Mouse (Mus musculus) embryonic facial prominence, embryonic 15.5 days (tissue): ENCODE measurements at regions not wholly inside any gene's neighbourhood (a gene's known extent, or its start where the extent isn't known, plus 50 kb on each side); places are given as distances from the start of the nearest gene placed in this dataset.
A peak's percentile ranks its signal among the peaks of the same experiment; 100 is the strongest.

Source experiments
- ATAC-seq: fragments of 200-750 bp; cut with Nextera tagmentation; 2 replicates; pipeline ENCODE4 v1.8.0; 2017; ENCODE audit warnings: low read depth, moderate TSS enrichment; ENCODE audit not compliant: insufficient number of reproducible peaks, low FRiP score, low TSS enrichment
- H3K27ac ChIP-seq: fragments of 300-500 bp; sonication (generic); replicated peaks from 2 replicates; pipeline ENCODE4 v1.5.1; 2015; ENCODE audit warnings: mild to moderate bottlenecking, inconsistent platforms
- H3K27me3 ChIP-seq: fragments of 300-500 bp; sonication (generic); 2 replicates; pipeline ENCODE4 v1.6.1; 2015; ENCODE audit warnings: inconsistent platforms
- H3K36me3 ChIP-seq: fragments of 300-500 bp; sonication (generic); 2 replicates; pipeline ENCODE4 v1.6.1; 2015; ENCODE audit warnings: mild to moderate bottlenecking, inconsistent platforms
- H3K4me1 ChIP-seq: fragments of 300-500 bp; sonication (generic); 2 replicates; pipeline ENCODE4 v1.6.1; 2015; ENCODE audit warnings: inconsistent platforms
- H3K4me2 ChIP-seq: fragments of 300-500 bp; sonication (generic); replicated peaks from 2 replicates; pipeline ENCODE4 v1.6.1; 2015; ENCODE audit warnings: mild to moderate bottlenecking, inconsistent platforms
- H3K4me3 ChIP-seq: fragments of 300-500 bp; sonication (generic); replicated peaks from 2 replicates; pipeline ENCODE4 v1.5.1; 2015; ENCODE audit warnings: mild to moderate bottlenecking, inconsistent platforms
- H3K9ac ChIP-seq: fragments of 300-500 bp; sonication (generic); 2 replicates; pipeline ENCODE4 v1.6.1; 2015; ENCODE audit warnings: inconsistent platforms
- H3K9me3 ChIP-seq: fragments of 300-500 bp; sonication (generic); replicated peaks from 2 replicates; pipeline ENCODE4 v1.6.1; 2016; ENCODE audit warnings: inconsistent platforms
- WGBS: fragments of 180-500 bp; shearing (Covaris S2); methylation state at CpG from one replicate; pipeline ENCODE4 v1.1.7; 2015; 5-methylcytosine and 5-hydroxymethylcytosine counted together

DNA sequence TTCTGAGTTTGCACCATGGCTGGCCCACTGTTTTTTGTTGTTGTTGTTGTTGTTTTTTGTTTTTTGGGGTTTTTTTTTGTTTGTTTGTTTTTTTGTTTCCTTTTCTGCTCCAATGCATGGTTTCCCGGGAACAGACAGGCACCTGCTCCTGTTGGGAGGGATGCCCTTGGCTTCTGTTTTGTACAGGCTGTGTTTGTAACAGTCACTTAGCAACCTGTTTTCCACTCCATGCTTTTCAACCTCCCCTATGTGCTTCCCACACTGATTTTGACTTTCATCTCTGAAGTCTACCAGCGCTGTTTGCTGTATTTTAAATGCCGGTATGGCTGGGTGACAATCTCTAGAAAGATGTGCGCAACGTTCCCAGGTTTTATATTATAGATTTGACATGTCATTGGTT, 402.6 kb downstream of the Tmem161b start:
- Histone ChIP-seq H3K4me1 (no peaks in the 10 kb centered on the region), H3K9ac (no peak overlapping the region), H3K4me3 (no peak overlapping the region), H3K27me3 (no peaks in the 10 kb centered on the region), H3K4me2 (no peak overlapping the region), H3K27ac (no peak overlapping the region), H3K36me3 (no peaks in the 10 kb centered on the region), H3K9me3 (no peaks in the 10 kb centered on the region)
- no peak for ATAC-seq
- 84% methylated on average over 5 of the region's 5 CpGs for WGBS

DNA sequence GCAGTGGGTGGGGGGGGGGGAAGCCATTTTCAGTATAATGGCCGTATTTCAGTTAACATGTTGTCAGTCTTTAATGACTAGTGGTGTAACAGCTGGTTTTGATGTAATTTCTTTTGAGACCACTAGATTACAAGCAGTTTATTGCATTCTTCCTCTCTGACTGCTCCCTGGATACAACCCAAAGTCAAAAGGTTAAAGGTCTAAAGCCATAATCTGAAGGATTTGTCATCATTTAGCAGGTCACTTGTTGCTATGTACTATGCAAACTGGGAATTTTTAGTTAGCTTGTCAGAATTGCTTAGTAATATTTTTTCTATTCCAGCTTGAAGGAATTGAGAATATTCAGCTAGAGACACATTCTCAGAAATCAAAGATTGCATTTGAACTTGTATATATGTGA, 403.4 kb downstream of the Tmem161b start:
- Histone ChIP-seq H3K4me1 (no peaks in the 10 kb centered on the region), H3K9me3 (no peaks in the 10 kb centered on the region), H3K9ac (no peak overlapping the region), H3K36me3 (no peaks in the 10 kb centered on the region), H3K27me3 (no peaks in the 10 kb centered on the region), H3K4me2 (no peak overlapping the region), H3K4me3 (no peak overlapping the region), H3K27ac (no peak overlapping the region)
- no peak for ATAC-seq
- 22% methylated on average over 1 of the region's 1 CpGs for whole genome bisulfite sequencing

DNA sequence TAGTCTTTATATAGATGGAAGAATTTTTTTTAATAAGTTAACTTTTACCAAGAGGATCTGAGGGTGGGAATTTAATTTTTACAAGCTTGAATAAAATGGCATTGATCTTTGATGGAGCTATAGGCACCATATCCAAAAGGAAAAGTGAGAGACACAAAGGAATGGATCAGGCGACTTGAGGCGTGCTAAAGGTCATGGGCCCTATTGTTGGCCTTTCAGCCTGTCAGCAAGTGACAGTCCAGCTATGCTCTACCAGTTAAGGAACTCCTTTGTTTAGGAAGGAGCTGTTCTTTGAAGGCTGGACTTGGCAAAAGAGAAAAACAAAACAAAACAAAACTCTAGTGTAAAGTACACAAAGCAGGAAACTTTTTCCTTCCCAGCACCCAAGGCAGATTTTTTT, 403.8 kb downstream of the Tmem161b start:
- no peak overlapping the region for H3K4me3 ChIP-seq
- H3K36me3 ChIP-seq, result no peaks in the 10 kb centered on the region
- no peak overlapping the region for H3K27ac ChIP-seq
- H3K27me3 ChIP-seq, result no peaks in the 10 kb centered on the region
- WGBS, result 57% methylated on average over 2 of the region's 2 CpGs
- H3K9me3 ChIP-seq, result no peaks in the 10 kb centered on the region
- H3K4me1 ChIP-seq, result no peaks in the 10 kb centered on the region
- ATAC-seq, result no peak
- H3K9ac ChIP-seq, result no peak overlapping the region
- no peak overlapping the region for H3K4me2 ChIP-seq

DNA sequence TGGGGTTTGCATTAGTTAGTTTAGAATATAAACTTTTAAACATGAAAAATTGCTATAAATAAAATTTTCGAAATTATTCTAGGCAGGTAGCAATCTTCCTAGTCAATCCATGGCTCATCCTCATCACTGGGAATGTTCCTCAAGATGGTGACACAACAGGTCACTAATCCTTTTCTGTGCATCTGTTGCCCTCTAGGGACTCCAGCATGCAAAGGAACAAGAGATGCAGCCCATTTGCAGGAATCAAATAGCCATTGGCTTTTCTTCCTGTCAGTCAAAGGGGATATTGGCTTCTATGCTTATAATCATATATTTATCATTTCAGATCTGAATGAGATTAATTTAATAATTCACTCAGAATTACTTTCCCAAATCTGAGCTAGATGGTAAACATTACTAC, 404.3 kb downstream of the Tmem161b start:
- no peaks in the 10 kb centered on the region for H3K4me1 ChIP-seq
- WGBS, result 63% methylated on average over 1 of the region's 1 CpGs
- H3K4me2 ChIP-seq, result no peak overlapping the region
- H3K4me3 ChIP-seq, result no peak overlapping the region
- H3K27me3 ChIP-seq, result no peaks in the 10 kb centered on the region
- no peak for ATAC-seq
- no peak overlapping the region for H3K9ac ChIP-seq
- H3K27ac ChIP-seq, result no peak overlapping the region
- H3K9me3 ChIP-seq, result no peaks in the 10 kb centered on the region
- H3K36me3 ChIP-seq, result no peaks in the 10 kb centered on the region

DNA sequence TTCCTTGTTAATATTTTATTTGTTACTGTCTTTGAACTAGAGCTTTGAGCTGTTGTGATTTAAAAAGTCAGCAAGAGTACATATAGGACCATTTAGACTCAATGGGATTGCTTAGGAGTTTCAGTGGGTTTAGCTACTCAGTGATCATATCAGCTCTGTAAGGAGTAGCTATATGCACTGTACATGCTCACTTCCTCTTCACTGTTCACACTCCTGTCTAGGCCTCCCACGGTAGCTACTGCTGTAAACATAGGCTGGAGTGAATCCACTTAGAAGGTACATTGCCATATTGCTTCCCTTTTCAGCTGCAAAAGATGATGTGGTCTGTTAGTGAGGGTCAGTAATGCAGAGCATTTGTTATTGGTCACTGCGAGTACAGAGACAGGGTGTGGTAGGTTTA, 408.6 kb downstream of the Tmem161b start:
- Histone ChIP-seq H3K27me3 (no peaks in the 10 kb centered on the region), H3K27ac (no peak overlapping the region), H3K4me3 (no peak overlapping the region), H3K4me1 (no peaks in the 10 kb centered on the region), H3K36me3 (no peaks in the 10 kb centered on the region), H3K9me3 (no peaks in the 10 kb centered on the region), H3K4me2 (no peak overlapping the region), H3K9ac (no peak overlapping the region)
- no peak for ATAC-seq
- WGBS, result 83% methylated on average over 2 of the region's 2 CpGs

DNA sequence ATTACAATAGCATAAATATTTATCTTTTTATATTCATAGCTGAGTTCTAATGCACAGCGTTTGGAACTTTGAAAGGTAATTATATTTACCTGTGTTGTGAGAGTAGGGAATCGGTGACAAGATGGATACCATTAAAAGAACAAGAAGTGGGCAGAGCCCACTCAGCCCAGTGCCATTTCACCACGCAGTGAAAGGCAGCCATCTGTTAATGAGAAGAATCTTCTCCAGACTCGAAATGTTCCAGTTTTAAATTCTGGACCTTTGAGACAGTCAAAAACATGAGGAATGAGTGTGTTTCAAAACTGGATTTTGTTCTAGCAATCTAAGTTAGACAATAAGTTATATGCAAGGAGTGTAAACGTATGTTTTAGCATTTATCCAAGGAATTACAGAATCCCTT, 410.4 kb downstream of the Tmem161b start:
- Histone ChIP-seq H3K9ac (no peak overlapping the region), H3K36me3 (no peaks in the 10 kb centered on the region), H3K4me2 (no peak overlapping the region), H3K4me1 (no peaks in the 10 kb centered on the region), H3K27me3 (no peaks in the 10 kb centered on the region), H3K27ac (no peak overlapping the region), H3K9me3 (no peaks in the 10 kb centered on the region), H3K4me3 (no peak overlapping the region)
- WGBS, result 71% methylated on average over 5 of the region's 5 CpGs
- ATAC-seq, result no peak

DNA sequence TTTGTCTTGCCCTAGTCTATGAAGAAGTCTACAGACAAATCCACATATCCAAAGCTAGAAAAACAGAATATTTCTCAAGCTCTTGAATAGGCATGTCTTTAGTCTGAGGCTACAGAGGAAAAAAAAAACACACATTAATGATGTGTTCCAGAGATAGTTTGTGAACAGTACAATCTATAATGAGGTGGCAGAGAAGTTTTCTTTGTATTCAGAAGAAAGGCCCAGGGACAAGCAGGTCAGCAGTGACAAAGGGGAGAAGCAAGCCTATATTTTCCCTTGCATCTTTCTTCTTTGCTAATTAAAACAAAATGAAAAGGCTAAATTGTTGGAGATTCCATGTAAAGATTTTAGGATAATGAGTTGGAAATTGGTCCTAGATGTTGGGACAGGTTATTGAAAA, 414.7 kb downstream of the Tmem161b start:
- no peak overlapping the region for H3K27ac ChIP-seq
- no peaks in the 10 kb centered on the region for H3K27me3 ChIP-seq
- no peak overlapping the region for H3K4me2 ChIP-seq
- no peak for ATAC-seq
- H3K9ac ChIP-seq, result no peak overlapping the region
- no peak overlapping the region for H3K4me3 ChIP-seq
- H3K9me3 ChIP-seq, result no peaks in the 10 kb centered on the region
- H3K4me1 ChIP-seq, result no peaks in the 10 kb centered on the region
- no peaks in the 10 kb centered on the region for H3K36me3 ChIP-seq

DNA sequence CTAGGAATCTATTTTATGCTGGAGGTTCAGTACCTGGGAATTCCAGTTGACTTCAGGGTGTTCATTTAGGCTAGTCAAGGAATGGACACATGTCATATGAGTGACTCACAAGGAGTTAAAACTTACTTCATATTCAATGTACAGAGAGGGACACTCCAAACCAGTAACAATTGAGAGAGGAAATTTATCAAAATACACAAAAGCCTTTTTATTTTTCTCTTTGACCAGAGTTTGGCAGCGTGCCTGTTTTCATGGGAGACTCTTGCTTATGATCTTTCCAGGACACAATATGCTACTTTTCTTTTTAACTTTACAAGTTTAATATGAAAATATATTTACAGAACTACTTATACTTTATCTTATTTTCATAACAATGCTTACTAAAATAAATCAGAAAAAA, 415.5 kb downstream of the Tmem161b start:
- no peaks in the 10 kb centered on the region for H3K27me3 ChIP-seq
- no peaks in the 10 kb centered on the region for H3K9me3 ChIP-seq
- H3K4me2 ChIP-seq, result no peak overlapping the region
- no peak overlapping the region for H3K9ac ChIP-seq
- 82% methylated on average over 1 of the region's 1 CpGs for WGBS
- H3K4me3 ChIP-seq, result no peak overlapping the region
- no peaks in the 10 kb centered on the region for H3K4me1 ChIP-seq
- no peak for ATAC-seq
- no peaks in the 10 kb centered on the region for H3K36me3 ChIP-seq
- H3K27ac ChIP-seq, result no peak overlapping the region

DNA sequence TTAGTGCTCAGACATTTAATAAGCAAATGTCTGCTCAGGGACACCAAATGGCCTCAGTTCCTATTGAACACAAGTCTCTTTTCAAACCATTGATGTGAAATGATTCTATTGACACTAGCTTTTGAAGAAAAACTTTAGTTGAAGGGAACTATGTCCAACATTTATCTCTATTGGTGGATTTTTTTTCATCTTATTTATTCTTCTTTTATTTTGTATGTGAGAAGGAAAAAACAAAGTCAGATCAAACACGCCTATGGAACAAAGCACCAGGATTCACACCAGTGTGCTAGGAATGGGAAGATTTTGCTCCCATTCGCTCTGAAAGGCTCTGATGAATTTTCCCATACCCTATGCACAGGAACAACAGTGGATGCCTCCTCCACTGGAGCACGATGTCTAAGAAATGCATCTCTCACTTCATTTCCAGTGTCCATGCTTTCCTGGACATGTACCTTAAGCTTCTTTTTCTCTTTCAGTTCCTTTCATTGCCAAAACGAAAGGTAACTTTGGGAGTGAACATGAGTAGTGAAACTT, 416.4 kb downstream of the Tmem161b start:
- H3K27ac ChIP-seq, result no peak overlapping the region
- no peak overlapping the region for H3K9ac ChIP-seq
- H3K4me2 ChIP-seq, result no peak overlapping the region
- no peaks in the 10 kb centered on the region for H3K36me3 ChIP-seq
- H3K4me3 ChIP-seq, result no peak overlapping the region
- H3K27me3 ChIP-seq, result no peaks in the 10 kb centered on the region
- WGBS, result 81% methylated on average over 4 of the region's 4 CpGs
- ATAC-seq, result no peak
- H3K4me1 ChIP-seq, result no peaks in the 10 kb centered on the region
- H3K9me3 ChIP-seq, result no peaks in the 10 kb centered on the region

DNA sequence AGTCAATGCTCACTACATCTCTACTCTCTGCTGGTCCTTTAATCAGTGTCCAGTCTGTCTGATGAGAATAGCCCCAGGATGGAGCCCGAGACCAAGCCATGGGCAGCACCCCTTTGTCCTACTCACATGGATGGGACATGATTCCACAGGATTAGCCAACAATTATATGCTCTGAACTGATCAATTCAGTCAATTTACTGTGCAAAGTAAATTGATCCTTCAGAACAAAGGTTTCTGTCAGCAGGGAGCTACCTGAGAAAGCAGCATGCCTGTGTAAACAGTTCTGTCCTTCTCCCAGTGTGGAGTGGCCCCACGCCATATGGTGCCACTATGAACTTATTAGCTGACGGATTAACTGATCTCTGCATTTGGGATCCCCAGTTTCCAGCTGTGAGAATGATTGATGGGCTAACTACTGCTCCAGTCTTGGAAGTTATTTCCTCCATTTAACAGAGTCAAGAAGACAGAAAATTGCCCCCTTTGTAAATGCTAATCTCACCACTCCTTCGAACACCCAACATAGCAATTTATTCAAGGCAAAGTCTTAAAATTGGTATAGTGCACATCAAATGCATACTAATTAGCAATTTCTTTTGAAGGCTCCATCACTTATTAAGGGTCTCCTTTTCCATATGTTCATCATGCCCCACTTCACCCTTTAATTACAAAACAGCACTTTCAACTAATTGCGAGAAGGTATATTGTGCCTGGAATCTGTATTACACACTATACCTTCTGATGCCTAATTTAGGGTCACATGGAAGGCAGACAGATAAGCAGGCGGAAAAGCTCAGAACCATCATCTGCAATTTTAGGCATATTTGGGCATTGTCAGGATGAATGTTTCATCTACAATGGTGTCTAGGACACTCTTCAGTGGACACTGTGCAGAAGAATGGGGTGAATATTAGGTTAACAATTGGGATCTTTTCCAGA, 417.3 kb downstream of the Tmem161b start:
- ATAC-seq, result 0 out of 2 replicates have a peak, but pooled peaks have one; percentile 19
- no peaks in the 10 kb centered on the region for H3K27me3 ChIP-seq
- no peak overlapping the region for H3K4me3 ChIP-seq
- H3K27ac ChIP-seq, result no peak overlapping the region
- no peak overlapping the region for H3K9ac ChIP-seq
- H3K36me3 ChIP-seq, result no peaks in the 10 kb centered on the region
- 52% methylated on average over 6 of the region's 6 CpGs for WGBS
- H3K9me3 ChIP-seq, result no peaks in the 10 kb centered on the region
- no peaks in the 10 kb centered on the region for H3K4me1 ChIP-seq
- H3K4me2 ChIP-seq, result no peak overlapping the region

DNA sequence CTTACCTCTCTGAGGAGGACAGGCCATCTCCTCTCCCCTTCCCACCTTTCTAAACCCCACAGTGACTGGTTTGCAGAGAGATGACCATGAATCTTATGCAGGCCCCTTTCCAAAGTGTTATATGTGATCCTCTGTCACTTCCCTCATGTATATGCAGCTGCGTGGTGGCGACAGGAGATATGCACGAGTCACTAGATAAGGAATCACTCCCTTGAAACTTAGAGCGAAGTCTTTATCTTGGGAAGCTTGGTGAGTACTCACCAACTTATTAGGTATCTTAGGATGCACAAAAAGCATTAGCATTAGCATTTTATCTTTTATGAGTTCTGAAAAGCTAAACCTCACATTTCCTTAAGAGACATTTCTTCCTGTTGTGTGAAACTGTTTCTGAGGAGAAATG, 421.9 kb downstream of the Tmem161b start:
- H3K9me3 ChIP-seq, result no peaks in the 10 kb centered on the region
- H3K9ac ChIP-seq, result no peak overlapping the region
- no peak overlapping the region for H3K27ac ChIP-seq
- ATAC-seq, result no peak
- no peak overlapping the region for H3K4me3 ChIP-seq
- WGBS, result 90% methylated on average over 4 of the region's 4 CpGs
- H3K27me3 ChIP-seq, result no peaks in the 10 kb centered on the region
- no peak overlapping the region for H3K4me2 ChIP-seq
- no peaks in the 10 kb centered on the region for H3K4me1 ChIP-seq
- H3K36me3 ChIP-seq, result no peaks in the 10 kb centered on the region

DNA sequence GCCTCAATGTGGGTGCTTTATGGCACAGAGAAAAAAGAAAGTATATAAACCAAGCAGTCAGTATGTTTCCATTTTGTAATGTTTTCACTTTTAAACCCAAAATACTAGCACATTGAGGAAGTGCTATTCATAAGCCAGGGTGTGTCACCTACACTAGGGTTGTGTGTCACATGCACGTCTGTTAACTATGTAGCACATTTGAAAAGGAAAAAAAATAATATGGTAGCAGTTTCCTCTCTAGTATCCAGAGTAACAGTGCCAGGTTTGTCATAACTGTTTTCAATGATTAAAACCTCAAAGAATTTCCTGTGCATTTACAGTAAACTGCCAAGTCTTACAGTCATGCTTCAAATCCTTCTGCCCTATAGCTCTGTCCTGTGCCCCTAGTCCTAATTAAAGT, 424.8 kb downstream of the Tmem161b start:
- WGBS, result 35% methylated on average over 1 of the region's 1 CpGs
- no peak for ATAC-seq
- Histone ChIP-seq H3K36me3 (no peaks in the 10 kb centered on the region), H3K4me3 (no peak overlapping the region), H3K27me3 (no peaks in the 10 kb centered on the region), H3K4me1 (no peaks in the 10 kb centered on the region), H3K4me2 (no peak overlapping the region), H3K9ac (no peak overlapping the region), H3K9me3 (no peaks in the 10 kb centered on the region), H3K27ac (no peak overlapping the region)
